Mouse (Mus musculus) gastrocnemius, postnatal 4 days (tissue): Measurements from ENCODE around the gene Tfeb. TPM values are rescaled to one million over a fixed set of nuclear protein-coding genes. Genes with fewer than 3 reads are reported as not detected.

Source experiments
- DNase-seq, 2 experiments: peaks; one replicate each; pipeline ENCODE4 v3.0.0; 2021 to 2022; ENCODE audit warnings: low spot score in 2 of 2, mixed read lengths in 2 of 2
- long read RNA-seq, 2 experiments: library from polyadenylated mRNA; stranded (forward); transcript quantifications; one replicate each; pipeline ENCODE4 v2.0.0; 2021
- total RNA-seq, 2 experiments: library from RNA; stranded (reverse); gene quantifications; 2 replicates each; pipeline ENCODE4 v1.2.3; 2021

Tfeb gene
- total RNA-seq = 10 to 100 TPM; 62.2 to 72.7 TPM
- long read RNA-seq, experiment 1, transcript Tfeb-202 (9 exons, 2,342 nt) = major isoform, 50 of 85 reads
- long read RNA-seq, experiment 1, transcript Tfeb-201 (8 exons, 2,296 nt) = minor isoform, 7 of 85 reads
- long read RNA-seq, experiment 1, partial matches to known transcripts = 8 of 85 reads
- long read RNA-seq, experiment 1, other reads (novel, unspliced or antisense) = 19 of 85 reads
- long read RNA-seq, experiment 2, transcript Tfeb-201 (8 exons, 2,296 nt) = minor isoform, 6 of 101 reads
- long read RNA-seq, experiment 2, transcript Tfeb-202 (9 exons, 2,342 nt) = major isoform, 62 of 101 reads
- long read RNA-seq, experiment 2, partial matches to known transcripts = 13 of 101 reads
- long read RNA-seq, experiment 2, other reads (novel, unspliced or antisense) = 20 of 101 reads

DNA sequence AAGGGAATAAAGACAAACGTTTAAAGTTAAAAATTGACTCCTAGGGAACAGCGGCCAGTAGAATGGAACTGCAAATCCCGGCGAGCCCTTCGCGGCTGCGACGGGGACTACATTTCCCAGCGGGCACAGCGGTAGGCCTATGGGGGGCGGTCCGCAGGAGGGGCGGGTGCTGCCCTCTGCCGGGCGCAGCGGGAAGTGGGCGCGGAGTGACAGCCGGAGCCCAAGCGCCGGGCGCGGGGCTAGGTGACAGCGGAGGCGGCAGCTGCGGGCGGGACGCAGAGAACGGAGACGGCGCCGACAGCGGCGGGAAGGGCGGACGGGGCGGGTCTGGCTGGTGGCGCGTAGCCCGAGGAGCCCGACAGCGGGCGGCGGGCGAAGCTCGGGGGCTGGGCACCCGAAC, at the start of gene Tfeb:
Gene Tfeb (plus strand): TSS at position 175 of the 400 bp plus-strand sequence.
- peak; percentile 98 to 99 for DNase-seq

DNA sequence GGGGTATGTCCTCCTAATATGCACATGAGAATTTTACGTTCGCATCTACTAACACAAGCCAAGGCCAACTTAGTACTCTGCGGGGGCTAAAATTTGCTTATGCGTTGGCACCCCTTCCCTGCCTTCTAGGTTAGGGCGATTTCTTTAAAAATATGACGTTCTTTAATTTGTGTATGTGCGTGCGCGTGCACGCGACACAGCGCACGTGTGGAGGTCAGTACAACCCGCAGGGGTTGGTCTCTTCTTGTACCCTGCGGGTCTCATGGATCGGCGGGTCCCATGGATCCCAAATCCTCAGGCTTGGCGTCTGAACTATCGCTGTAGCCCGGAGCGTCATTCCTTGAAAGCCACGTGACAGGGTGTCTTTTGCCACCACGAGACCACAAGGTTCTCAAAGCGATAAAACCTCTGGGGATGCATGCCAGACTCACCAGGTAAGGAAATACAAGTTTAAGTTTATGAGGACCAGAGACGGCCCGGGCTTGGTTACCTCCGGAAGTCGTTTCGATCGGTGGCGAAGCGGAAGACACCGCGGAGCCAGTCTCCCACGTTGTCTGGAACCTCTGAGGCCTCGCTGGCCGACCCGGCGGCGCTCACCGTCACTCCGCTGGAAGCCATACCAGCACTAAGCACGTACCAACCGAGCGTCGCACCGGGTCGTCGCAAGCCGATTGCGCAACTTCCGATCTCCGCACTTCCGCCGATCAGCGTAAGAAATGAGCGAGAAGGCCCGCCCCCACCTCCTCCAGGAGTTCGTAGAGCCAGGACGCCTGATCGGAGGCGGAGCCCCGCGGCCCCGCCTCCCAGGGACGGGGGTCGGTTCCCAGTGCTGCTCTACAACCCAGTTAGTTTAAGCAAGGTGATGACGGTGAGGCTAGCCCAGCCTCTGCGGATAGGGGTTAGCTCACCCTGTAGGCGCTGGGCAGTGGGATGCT, 49.2 kb upstream of the Tfeb start:
- DNase-seq = peak; percentile 87 to 96

DNA sequence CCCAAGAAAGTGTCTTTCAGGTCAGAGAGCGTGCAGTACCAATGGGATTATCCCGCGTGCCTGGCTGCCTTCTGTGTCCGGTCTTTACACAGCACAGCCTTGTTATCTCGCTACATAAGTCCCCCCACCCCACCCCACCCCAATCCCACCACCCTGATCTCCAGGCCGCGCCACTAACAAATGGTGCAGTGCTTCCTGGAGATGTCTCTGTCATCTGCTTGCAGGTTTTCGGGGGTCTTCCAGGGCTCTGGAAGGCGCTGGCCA, 48.6 kb upstream of the Tfeb start, which contains the start of gene Tomm6:
Gene Tomm6 (minus strand): TSS at position 43 of the 264 bp plus-strand sequence.
- DNase-seq = no peak

DNA sequence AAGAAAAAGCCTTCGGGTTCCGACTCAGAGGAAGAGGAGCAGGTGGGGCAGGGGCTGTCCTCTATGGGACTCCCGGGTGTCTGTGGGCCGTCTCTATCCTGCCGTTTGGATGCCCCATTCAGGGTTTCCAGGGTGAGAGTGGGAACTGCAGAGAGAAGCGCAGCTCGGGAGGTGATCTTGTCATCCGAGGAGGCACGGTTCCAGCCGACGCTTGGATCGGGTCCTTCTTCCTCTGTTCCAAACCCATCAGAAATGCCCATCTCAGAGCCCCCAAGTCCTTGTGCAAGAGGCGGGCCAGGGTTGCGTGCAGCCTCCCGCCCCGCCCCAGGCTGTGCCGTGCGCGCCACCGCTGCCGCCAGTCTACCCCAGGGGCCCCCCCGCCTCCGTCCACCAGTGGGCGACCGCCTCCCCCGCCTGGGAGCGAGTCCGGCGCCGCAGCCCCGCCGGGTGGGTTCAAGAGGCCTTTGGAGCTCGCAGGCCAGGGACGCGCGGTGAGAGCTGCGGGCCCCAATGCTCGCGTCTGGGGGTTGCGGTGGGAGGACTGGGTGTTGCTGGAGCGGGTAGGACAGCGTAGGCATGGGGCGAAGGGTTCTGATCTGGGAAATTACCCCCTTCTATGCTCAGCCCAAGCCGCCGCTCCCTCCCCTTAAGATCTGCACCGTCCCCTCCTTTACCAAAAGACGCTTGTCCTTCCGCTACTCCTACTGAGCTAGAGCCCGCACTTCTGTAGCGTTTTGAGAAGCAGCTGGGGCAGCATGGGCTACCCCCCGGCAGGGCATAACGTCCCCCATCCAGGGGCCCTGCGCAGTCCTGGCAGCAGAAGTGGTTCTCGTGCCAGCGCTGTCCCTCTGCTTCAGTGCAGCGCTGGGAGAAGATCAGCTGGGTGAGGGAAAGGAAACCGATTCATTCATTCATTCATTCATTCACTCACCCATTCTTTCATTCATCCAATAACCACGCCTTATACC, 47.9 kb upstream of the Tfeb start, which contains the start of gene Frs3:
Gene Frs3 (plus strand): TSS at position 423 of the 968 bp plus-strand sequence.
- peak; percentile 74 to 79 for DNase-seq

DNA sequence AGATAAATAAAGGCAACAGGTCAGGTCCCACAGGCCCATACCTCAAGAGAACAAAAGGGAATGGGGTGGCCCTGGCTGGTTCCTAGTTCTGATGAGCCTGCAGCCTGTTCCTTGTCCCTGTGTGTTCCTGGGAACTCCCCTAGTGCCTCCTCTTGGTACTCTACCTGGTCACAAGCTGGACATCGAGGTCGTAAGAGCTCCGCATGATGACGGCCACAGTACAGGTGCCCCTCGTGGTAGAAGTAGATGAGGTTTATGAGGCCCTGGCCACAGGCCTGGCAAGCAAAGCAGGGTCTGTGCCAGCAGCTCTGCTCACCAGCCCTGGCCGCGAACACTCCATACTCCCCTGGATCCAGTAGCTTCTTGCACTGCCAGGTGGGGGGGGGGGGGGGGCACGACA, 46.9 kb upstream of the Tfeb start:
- DNase-seq = no peak

DNA sequence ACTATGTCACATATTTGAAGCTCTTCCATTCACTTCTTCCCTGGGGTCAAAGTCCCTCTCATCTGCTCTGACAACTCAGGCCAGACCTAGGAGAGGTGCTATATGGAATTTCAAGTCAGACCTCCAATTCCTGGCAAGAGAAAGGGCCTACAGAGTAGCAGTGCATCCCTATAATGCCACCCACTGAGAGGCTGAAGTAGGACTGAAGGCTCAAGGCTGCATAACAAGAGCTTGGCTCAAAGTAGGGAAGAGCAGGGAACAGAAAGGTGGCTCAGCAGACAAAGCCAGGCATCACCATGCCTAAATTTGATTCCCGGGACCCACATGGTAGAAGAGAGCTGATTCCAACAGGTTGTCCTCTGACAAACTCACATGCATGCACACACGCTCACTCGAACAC, 45.2 kb upstream of the Tfeb start:
- DNase-seq = no peak

DNA sequence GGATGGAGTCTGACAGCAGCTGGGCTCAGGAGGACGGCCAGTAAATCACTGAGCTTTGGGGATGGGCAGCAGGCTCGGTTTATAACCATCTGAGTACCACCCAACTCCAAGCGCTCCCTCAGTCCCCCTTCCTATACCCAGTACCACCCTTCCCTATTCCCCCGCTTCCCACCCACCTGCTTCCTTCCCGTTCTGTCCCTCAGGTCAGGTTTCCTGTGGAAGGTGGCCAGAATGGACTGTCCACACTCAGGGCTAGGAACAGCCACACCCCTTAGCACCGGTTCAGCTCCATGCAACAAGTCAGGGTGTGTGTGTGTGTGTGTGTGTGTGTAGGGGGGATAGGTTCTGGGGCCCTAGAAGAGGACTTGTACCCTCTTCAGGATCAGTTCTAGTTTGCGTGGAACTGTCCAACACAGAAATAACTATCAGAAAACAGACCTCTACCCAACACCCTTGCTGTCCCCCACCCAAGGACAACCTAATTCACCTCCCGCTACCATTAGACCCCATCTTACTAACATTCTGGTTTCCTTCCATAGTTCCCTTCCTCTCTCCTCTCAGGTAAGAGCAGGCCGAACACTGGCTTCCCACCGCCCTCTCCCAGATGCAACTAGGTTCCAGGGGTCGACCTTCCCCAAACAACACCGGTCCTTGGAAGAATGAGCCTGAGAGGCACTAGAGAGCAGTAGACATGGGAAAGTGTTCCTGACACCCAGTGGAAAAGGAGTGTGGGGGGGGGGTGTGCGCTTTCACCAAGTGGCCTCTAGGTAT, 43.0 kb upstream of the Tfeb start:
- DNase-seq = no peak

DNA sequence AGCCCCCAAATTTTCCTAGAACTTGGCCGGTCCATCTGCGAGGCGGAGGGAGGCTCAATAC, 42.6 kb upstream of the Tfeb start, which contains the start of gene Gm21981:
Gene Gm21981 (minus strand): TSS at position 14 of the 61 bp plus-strand sequence.
- DNase-seq = no peak

DNA sequence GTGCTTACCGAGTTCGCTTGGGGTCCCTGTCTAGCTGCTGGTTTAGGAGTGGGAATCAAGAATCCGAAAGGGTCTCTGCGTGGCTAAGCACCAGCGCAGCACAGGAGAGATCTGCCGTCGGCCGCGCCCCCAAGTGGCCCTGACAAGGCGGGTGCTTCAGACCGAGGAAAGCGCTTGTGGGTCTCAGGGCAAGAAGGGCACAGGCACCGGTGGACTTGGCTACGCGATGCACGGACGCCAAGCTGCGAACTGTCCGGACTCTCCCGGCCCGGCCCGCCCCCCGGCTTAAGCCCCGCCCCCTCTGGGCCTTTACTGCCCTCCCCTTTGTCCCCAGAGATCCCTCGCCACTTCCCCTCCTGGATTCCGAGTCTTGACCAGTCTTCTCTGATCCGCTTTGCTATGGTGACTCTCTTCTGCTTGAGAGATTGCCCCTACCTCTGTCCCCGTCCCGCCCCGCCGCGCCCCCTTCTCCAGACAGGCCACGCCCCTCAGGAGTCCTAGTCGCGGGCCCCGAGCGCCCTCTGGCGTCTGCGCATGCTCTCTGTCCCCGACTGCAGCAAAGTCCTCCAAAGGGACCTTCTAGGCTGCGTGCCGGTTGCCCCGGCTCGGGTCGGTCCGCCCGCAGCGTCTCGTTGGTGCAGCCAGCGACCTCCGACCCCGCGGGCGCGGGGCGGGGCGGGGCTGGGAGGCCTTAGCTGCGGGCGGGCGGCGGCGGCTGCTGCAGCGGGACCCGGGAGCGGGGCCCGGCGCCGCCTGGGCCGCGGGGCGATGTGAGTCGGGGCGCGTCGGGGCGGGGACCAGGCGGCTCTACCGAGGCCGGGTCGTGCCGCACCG, 42.1 kb upstream of the Tfeb start, which contains the start of gene Prickle4:
Gene Prickle4 (minus strand): TSS at position 234 of the 834 bp plus-strand sequence.
- DNase-seq = peak; percentile 97 to 98

DNA sequence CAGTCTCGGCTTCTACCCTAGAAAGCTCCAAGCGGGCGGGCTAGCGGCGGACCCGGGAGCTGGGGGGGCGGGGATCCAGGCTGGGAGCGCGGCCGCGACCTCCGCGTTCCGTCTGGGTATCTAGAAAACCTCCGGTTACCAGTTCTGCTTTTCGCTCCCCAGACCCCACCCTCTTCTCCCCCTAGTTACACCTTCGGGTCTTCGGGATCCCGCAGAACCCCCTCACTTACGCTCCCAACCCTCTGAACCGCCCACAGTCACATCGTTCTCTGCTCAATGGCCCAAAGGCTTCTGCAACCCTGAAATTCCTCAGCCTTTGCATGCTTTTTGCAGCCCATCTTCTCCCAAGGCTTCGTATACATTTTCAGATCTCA, 41.5 kb upstream of the Tfeb start:
- no peak for DNase-seq

DNA sequence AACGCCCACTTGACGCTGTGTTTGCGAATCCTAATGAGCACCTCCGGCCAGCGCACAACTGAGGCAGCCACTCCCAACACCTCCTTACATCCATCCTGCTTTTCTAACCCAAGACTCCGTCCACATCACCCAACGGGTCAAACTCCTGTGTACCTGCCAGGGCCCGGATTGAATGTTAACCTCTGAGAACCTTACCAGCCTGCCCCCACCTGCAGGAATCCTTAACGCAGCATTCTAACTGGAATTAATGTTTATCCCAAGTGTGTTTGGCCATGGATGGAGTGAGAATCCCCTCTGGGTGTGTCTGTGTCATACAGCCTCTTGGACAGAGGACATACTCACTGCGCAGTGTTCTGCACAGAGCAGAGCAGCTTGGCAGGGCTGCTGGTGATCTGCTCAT, 38.7 kb upstream of the Tfeb start:
- no peak for DNase-seq

DNA sequence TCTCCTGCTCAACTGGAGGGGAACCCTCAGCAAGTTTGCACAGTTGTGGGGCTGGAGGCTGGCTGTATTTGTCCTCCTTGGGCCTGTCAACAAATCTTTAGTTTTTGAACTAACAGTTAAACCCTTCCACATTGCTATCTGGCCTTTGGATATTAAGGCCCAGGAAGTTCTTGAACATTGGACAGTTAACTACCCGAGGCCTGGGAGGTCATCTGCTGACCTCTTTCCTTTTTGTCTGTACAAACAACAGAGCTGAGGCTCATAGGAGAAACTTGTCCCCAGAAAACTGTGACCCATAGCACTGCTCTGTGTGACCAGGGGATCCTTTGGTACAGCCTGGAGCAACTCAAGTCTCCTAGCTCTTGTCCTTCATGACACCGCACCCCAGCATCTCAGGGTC, 37.8 kb upstream of the Tfeb start:
- no peak for DNase-seq

DNA sequence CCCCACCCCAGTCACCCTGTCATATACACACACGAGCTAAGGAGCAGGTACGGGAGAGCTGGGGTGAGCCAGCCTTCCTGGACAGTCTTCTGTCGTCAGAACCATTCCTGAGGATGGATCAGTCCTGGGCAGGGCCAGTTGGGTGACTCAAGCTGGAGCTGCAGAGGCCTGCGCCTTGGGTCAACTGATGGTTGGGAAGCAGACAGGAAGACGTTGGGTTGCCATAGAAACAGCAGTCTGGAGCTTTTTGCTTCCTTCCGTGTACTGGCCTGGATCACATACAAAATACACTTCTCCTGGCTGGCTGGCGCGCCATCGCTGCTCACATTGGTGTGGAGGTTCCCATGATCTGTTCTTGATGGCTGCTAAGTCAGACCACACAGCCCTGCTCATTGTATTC, 35.0 kb upstream of the Tfeb start:
- DNase-seq = no peak

DNA sequence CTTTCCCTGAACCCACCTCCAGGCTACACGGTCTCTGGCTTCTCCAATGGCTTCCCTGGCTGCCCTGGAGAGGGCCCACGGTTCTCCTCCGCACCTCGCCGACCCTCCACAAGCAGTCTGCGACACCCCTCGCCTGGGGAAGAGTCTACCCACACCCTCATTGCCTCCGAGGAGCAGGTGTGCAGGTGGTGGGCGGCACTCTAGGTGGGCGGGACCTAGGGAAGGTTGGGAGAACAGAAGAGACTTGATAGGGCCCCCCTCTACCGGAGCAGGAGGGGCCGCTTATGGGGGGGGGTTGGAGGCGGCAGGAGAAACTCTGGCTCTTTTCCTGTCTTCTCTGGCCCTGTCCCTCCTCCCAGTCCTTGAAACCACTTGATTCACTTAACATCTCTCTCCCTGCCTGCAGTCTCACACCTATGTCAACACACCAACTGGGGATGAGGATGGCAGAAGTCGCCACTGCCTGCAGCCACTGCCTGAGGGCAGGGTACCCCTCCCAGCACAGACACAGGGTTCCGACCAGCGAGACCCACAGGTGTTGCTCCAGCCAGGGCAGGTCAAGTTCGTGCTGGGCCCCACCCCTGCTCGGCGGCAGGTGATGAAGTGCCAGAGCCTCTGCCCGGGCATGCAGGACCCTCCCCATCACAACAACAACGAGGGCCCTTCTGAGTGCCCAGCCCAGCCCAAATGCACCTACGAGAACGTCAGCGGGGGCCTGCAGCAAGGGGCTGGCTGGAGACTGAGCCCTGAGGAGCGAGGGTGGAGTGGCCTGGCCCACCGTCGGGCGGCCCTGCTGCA, 34.1 kb upstream of the Tfeb start:
- no peak for DNase-seq

DNA sequence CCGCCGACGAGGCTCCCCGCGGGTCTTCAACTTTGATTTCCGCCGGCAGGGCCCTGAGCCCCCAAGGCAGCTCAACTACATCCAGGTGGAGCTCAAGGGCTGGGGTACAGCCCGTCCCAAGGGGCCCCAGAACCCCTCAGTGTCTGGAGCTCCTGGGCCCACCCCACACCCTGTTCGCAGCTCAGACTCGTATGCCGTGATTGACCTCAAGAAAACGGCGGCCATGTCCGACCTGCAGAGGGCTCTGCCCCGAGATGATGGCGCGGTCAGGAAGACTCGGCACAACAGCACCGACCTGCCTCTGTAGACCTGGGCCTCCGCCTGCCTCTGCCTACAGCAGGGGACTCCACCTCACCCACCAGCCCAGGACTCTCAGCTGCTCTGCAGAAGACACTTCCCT, 33.3 kb upstream of the Tfeb start:
- DNase-seq = no peak

DNA sequence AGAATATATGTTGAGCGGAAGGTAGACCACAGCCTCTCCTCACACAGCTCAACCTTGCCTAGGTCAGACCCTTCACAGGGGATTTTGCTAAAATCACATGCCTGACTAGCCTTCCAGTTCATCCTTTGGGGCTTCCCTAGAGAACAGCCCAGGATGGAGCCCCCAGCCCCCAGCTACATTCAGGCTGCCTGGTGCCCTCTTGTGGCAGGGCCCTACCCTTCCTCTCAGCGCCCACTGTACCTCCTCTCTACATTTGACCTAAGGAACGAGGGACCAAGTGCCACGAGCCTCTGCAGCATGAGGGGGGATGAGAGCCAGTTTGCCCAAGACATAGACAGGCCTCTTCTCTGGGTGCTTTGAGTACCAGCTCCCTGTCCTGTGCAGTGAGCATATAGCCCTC, 32.1 kb upstream of the Tfeb start:
- DNase-seq = no peak

DNA sequence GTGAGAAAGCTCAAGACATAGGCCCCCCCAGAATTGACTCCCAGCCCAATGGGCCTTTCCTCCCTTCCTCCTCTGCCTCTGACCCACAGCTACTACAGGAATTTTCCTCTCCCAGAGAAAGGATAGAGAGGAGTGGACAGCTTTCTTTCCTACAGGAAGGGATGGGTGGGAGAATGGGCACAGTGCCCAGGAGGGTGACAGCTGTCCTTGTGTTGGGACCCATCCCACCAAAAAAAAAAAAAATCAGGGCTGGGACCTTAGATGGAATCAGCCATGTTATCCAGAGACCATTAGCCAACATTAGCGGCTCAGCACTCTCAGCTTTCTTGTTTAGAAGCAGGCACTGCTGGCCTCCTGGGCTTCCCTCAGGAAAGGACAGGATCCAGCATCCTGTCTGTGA, 30.6 kb upstream of the Tfeb start:
- DNase-seq = no peak

DNA sequence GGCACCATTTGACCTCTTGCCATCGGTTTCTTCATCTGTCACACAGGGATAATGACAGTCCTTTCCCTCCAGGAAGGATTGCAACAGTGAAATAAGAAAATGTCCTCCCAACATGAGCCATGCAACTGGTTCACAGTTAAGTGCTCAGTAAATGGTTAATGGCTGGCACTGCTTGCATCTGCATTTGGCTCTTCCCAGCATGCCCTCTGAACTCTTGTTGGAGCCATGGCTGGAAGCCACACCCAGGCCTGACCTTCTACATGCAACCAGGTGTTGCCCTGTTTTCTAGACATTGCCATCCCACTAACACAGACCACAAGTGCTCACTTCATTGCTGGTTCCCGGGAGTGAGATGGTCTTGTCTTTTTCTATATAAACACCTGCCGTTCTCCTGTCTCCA, 28.9 kb upstream of the Tfeb start:
- DNase-seq = no peak

DNA sequence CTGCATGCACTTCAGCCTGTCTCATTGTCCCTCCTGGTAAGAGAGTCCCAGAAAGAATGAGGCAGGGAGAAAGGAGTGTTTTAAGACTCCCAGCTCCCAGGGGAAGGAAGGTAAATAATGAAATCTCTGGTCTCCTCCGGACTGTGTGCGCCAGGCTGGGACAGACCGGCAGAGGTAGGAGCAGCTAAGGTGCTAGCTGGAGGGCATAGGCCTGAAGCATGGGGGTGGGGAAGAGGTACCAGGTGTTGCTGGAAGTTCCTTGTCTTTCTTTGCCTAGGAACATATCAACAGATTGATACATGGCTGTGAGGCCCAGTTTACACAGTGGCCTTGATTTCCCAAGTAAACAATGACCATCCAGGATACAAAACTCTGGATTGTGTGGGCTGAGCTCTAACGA, 27.9 kb upstream of the Tfeb start:
- no peak for DNase-seq
